Mouse (Mus musculus): ENCODE measurements at regions not wholly inside any gene's neighbourhood (a gene's known extent, or its start where the extent isn't known, plus 50 kb on each side); places are given as distances from the start of the nearest gene placed in this dataset.
A peak's percentile ranks its signal among the peaks of the same experiment; 100 is the strongest.

DNA sequence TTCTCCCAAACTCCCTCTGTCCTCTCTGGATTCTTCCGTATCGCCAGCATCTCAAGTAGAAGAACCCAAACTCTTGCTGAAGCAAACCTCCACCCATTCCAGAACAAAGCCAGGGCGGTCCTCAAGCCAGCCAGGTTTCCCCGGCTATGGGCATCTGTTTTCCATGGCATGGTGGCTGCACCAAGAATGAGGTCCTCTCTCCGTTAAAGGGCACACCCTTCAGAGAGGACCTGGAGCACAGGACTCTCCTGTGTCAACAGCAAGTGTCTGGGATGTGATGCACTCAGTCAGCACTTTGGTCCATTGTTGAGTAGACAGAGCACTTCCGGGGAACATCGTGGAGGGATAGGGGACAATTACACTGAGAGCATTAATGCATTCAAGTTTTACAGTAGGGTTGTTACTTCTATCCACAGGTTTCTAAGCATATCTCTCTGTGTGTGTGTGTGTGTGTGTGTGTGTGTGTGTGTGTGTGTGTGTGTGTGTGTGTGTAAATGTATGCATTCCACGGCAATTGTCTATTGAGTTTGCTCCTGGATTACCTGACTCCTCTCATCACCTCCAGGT, 56.6 kb upstream of the Cpsf6 start:
- DNase-seq (ENCODE audit: low read depth, low spot score): no peak

DNA sequence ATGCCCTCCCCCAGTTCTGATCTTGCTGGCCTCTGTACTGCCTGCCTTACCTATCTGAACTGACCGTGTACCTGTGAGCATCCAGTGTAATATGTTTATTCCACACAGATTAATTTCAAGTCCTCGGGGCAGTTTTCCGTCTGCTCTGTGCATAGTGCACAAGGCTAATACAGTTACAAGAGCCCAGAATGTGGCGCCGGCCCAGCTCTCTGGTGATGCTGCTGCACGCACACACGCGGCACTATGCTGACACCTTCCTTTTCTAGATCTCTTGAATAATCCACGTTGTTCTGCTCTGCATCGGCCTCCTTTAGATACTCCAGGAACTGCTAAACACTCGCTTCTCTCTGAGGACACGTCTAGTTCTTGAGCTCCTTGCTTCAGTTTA, 55.9 kb upstream of the Cpsf6 start:
- no peak for DNase-seq (ENCODE audit: low read depth, low spot score)

DNA sequence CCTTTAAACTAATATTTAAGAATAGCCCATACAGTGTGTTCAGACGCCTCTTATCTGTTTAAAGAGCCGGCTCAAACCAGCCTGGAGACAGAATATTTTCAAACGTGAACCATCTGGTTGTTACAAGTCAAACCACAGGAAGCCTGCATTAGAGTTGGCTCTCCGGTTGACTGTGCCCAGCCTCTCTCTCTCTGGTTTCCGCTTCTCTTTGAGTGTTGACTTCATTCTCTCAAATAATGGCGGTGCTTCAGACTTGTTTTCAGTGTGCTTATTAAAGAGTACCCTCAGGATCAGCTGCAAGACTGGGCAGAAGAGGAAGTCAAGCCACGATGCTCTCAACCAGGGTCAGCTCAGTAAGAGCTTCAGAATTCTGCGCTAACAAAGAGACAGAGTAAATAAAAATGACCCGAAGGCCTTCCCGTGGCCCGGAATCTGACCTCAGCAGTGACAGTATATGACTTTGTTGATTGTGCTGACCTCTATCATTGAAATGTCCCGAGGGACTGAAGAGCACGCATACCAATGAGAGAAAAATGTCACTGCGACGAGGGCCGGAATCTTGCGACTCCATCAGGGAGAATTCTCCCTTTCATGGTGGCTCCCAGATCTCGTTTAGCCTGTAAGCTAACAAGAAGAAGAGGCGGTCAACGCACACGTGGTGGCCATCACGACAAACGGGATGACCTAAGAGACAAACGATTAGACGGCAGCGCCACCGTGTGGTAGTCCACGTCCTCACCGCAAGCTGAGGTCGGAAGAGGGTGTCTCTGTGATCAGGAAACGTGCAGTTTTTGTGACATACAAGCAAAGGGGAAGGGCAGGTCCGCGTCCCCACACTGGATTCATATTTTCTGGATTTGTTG, 55.3 kb upstream of the Cpsf6 start:
- DNase-seq (ENCODE audit: low read depth, low spot score): peak; percentile 72

DNA sequence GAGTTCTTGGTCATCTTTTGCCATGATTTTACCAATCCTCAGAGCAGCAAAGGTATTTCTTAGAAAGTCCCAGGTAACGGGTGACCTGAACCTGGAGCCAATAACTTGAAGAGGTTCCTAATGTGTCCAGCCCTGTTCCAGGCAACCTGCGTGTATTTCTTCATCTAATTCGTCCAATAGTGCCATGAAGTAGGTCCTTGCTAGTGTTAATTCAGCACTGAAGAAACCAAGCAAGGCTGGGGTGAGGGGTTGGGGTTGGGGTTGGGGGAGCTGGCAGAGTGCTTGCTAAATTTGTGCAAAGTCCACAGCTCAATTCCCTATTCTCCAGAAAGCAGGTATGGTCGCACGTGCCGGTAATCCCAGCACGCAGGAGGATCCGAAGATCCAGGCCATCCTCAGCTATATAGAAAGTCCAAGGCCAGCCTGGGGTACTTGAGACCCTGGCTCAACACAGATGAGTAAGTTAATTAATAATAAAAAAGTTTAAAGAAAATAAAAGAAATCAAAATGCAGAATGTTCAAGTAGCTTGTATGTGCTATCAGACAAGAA, 54.6 kb upstream of the Cpsf6 start:
- DNase-seq (ENCODE audit: low read depth, low spot score): no peak

DNA sequence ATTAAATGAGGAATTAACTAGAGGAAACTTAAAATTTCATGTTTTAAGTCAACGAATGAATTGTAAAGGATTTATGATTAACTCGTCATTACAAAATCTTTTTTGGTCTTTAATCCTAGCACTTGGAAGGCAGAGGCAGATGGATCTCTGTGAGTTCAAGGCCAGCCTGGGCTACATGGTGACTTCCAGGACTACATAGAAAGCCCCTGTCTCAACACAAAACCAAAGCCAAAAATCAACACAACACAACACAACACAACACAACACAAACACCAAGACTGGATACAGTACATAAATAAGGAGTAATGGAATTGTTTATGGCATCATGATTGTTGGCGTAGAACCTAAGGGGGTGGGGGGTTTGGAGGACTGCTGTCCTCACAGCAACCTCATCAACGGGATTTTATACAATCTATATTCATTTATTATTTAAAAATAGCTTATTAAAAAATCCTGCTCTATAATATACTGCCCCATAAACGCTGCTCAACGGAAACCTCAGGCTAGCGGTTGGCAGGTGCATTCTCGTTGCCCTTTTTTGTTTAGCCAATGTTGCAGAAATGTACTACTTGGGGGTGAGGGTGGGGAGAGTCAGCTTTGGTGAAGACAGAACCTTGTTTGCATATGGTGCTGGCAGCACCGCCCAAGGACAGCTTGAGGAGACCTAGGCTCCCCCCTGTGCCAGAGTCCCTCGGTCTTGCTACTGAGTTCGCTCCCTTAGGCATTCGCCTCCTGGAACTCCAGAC, 53.9 kb upstream of the Cpsf6 start:
- no peak for DNase-seq (ENCODE audit: low read depth, low spot score)

DNA sequence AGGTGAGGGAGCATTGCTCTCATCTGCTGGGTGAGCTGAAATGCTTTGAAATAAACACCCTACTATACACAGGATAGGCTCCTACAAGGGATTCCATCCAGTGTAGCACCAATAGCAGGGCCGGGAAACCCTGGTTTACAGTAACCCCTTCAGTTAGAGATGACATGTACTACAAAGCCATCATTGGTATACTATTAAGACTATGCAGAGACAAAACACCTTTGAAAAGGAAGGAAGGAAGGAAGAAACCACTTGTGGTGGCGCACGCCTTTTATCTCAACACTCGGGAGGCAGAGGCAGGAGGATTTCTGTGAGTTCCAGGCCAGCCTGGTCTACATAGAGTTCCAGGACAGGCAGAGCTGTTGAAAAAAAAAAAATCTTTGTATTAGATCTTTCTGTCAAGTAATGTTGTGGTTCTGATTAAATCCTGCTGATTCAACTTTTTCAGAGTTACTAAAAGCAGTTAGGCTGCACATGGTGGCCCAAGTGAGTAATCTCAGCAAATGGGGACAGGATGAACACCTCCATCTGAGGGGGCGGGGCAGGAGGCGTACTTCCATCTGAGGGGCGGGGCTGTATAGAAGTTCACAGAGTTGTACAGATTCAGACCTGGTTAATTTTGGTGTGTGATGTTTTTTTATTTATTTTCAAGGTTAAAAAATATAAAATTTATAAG, 53.2 kb upstream of the Cpsf6 start:
- DNase-seq (ENCODE audit: low read depth, low spot score): no peak

DNA sequence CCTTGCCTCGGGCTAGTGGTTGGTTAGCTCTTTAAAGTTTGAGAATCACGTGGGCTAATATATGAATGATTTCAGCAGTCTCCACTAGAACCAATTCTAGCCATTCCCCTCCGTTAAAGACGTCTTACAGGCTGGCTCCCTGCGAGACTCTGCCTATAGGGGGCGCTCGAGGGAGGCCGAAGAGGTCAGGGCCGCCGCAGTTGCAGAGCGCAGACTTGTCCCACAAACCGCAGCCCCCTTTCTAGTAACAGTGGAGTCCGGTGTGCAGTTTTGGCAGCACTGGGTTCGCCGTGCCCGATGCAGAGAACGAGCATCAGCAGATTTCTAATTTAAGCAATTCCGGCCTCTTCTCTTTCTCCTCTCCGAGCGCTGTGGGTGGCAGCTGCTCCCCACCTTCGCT, 52.6 kb upstream of the Cpsf6 start:
- DNase-seq (ENCODE audit: low read depth, low spot score): no peak

DNA sequence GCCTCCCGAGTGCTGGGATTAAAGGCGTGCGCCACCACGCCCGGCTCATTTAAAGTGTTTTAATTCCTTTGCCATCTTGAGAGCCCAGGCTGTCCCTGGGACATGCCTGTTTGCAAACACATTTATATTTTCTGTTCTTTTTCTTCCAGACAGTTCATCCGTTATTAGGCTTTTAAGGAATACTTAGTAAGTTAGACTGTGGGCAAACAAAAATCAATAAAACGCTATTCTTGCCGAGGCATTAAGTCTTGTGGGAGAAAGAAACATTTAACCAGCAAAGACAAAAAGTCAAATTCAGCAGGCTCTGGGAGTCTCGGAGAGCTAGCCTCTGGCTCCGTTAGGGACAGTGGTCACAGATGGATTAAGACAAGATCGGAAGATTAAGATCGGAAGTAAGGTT, 52.0 kb upstream of the Cpsf6 start:
- DNase-seq (ENCODE audit: low read depth, low spot score): no peak

DNA sequence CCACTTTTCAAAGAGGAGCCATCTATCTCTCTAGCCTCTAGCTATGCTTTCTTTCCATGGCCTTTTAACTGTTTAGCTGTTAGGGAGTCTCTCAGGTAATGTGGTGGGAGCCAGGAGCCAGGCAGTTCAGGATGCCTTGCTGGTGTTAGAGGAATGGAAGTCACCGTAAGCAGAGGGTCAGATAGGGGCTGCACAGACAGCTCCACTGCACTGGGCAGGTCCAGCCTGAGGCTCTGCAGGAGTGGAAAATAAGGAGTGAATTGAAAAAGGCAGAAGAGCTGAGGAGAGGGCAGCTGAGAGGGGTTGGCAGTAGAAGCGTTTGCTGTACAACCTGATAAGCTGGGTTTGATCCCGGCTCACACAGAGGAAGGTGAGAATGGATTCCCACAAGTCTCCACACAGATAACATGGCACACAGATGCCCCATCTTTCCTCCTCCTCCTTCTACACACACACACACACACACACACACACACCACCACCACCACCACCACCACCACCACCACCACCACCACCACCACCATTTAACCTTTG, 51.3 kb upstream of the Cpsf6 start:
- no peak for DNase-seq (ENCODE audit: low read depth, low spot score)

DNA sequence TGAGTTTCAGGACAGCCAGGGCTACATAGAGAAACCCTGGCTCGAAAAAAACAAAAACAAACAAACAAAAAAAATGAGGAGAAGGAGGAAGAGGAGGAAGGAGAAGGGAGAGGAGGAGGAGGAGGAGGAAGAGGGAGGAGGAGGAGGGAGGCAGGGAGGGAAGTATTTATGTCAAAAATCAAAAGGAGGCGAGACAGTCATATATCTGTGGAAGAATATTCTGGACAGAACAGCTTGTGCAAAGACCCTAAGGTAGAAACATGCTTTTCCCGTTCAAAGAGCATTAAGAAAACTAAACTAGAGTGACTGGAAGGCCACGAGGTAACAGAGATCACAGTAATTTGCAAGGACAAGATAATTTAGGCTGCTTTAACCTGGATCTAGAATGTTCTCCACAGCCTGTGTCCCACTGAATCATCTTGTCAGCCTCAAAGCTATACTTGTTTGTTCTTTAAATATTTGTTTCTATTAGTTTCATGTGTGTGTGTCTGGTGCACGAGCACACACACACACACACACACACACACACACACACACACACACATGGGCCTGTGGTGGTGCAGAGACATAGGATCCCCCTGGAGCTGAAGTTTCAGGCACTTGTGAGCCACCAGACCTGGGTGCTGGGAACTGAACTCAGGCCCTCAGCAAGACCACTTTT, 50.5 kb upstream of the Cpsf6 start:
- no peak for DNase-seq (ENCODE audit: low read depth, low spot score)

DNA sequence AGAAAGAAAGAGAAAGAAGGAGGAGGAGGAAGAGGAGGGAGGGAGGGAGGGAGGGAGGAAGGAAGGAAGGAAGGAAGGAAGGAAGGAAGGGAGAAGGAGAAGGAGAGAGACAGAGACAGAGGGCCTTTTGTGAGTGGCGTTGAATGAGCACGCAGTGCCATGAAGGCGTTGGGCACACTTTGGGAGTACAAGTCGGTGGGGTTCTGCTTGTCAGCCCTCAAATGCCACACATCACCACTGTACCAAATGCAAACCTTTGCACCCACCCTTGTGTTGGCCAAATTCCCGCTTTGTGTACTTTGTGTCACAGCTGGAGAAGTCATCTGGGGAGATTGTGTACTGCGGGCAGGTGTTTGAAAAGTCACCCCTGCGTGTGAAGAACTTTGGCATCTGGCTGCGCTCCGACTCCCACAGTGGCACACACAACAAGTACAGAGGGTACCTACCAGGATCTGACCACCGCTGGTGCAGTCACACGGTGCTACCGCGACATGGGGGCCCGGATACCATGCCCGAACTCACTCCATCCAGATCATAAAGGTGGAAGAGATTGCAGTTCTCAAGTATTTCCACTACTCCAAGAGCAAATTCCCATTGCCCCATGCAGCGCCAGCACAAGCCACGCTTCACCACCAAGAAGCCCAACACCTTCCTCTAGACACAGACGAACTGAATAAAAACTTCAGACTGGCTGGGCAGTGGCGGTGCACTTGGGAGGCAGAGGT, 49.8 kb upstream of the Cpsf6 start:
- no peak for DNase-seq (ENCODE audit: low read depth, low spot score)

Measured in retina, adult 2 months (tissue).